Mouse (Mus musculus): ENCODE data around the gene H2-M11. TPM values are rescaled to one million over a fixed set of nuclear protein-coding genes. Genes with fewer than 3 reads are reported as not detected.

H2-M11 gene
- not detected in 2 replicates for polyA plus RNA-seq (2015; fragmentation: Nextera tagmentation; extraction: Ambion mirVana)

DNA sequence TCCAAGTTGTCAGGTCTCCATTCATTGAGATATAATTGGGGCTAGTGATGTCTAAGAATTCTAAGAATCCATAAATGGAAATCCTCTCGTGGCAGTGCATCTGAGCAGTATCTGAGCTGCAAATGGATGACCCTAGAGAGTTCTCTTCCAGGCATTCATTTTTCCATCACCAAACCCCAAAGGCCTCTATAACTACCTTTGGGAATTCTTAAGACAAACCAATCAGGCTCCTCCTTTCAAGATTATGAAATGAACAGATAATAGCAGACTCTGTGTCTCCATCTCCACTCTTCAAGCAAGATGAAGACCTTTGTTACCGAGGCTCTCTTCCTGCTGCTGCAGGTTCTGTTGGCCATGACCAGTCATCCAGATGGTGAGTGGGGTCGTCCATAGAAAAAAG is at the start of gene H2-M11:
TSS of gene H2-M11 (plus strand) at position 301 of the 400 bp plus-strand sequence.
- Histone ChIP-seq H3K4me3 (ENCODE audit: low read depth, low read length) (no peak within 1 kb of the TSS), H3K4me1 (ENCODE audit: insufficient read depth) (no peaks in the 10 kb centered on the region), H3K36me3 (replicated peaks; ENCODE audit: insufficient read depth, low read length) (no peaks in the 10 kb centered on the region), H3K27ac (ENCODE audit: low read depth) (no peak within 1 kb of the TSS), H3K4me2 (ENCODE audit: low read depth, low read length) (no peak within 1 kb of the TSS), H3K27me3 (ENCODE audit: insufficient read depth, low read length) (no peaks in the 10 kb centered on the region), H3K9me3 (ENCODE audit: low read length) (no peaks in the 10 kb centered on the region), H3K9ac (replicated peaks) (no peak within 1 kb of the TSS)
- no peak for TF ChIP-seq CTCF (IDR thresholded peaks at IDR 0.05; ENCODE audit: low read depth)
- TF ChIP-seq EP300 (IDR thresholded peaks at IDR 0.05; ENCODE audit: low read depth): no peak
- ATAC-seq (no peak), DNase-seq (no peak)
- WGBS (ENCODE audit: insufficient replicate concordance): 53% methylated on average over 3 of the region's 3 CpGs

GRCm38 (mm10) chr17:36500435-36500834 is 46.4 kb upstream of the H2-M11 start:
- no peak for ATAC-seq
- Histone ChIP-seq H3K4me2 (ENCODE audit: low read depth, low read length) (no peak overlapping the region), H3K9ac (replicated peaks) (no peak overlapping the region), H3K9me3 (ENCODE audit: low read length) (no peaks in the 10 kb centered on the region), H3K4me1 (ENCODE audit: insufficient read depth) (no peaks in the 10 kb centered on the region), H3K36me3 (replicated peaks; ENCODE audit: insufficient read depth, low read length) (no peaks in the 10 kb centered on the region), H3K27ac (ENCODE audit: low read depth) (no peak overlapping the region), H3K27me3 (ENCODE audit: insufficient read depth, low read length) (no peaks in the 10 kb centered on the region), H3K4me3 (ENCODE audit: low read depth, low read length) (no peak overlapping the region)
- TF ChIP-seq CTCF (IDR thresholded peaks at IDR 0.05; ENCODE audit: low read depth) (no peak), EP300 (IDR thresholded peaks at IDR 0.05; ENCODE audit: low read depth) (no peak)
- no peak for DNase-seq
- WGBS (ENCODE audit: insufficient replicate concordance): 11% methylated on average over 1 of the region's 1 CpGs

DNA sequence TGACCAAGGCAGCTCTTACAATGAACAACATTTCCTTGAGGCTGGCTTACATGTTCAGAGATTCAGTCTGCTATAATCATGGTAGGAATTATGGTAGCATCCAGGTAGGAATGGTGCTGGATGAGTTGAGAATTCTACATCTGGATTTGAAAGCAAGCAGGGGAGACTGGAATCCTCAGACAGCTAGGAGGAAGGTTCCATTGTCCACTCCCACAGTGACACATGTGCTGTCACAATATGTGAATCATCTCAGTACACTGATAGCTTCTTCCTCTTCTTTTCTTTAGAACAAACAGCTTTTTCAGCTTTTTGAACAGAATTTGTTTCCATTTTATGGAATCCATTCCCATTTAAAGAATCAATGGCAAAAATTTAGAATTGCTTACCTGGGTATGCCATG is 43.0 kb upstream of the H2-M11 start:
- no peaks in the 10 kb centered on the region for H3K36me3 ChIP-seq (replicated peaks; ENCODE audit: insufficient read depth, low read length)
- ATAC-seq (no peak), DNase-seq (no peak)
- H3K4me1 ChIP-seq (ENCODE audit: insufficient read depth): no peaks in the 10 kb centered on the region
- no peak overlapping the region for H3K4me2 ChIP-seq (ENCODE audit: low read depth, low read length)
- no peak overlapping the region for H3K9ac ChIP-seq (replicated peaks)
- H3K4me3 ChIP-seq (ENCODE audit: low read depth, low read length): no peak overlapping the region
- no peak overlapping the region for H3K27ac ChIP-seq (ENCODE audit: low read depth)
- H3K9me3 ChIP-seq (ENCODE audit: low read length): no peaks in the 10 kb centered on the region
- no peaks in the 10 kb centered on the region for H3K27me3 ChIP-seq (ENCODE audit: insufficient read depth, low read length)
- no peak for TF ChIP-seq EP300 (IDR thresholded peaks at IDR 0.05; ENCODE audit: low read depth)

Other genes starting within 250 kb of the H2-M11 start
- gene H2-M10.1, start 220.9 kb upstream of the H2-M11 start, polyA plus RNA-seq (2015; fragmentation: Nextera tagmentation; extraction: Ambion mirVana): not detected in 2 replicates
- gene H2-M10.3, start 178.7 kb upstream of the H2-M11 start, polyA plus RNA-seq (2015; fragmentation: Nextera tagmentation; extraction: Ambion mirVana): not detected in 2 replicates
- not detected in 2 replicates for gene H2-M10.4, start 84.7 kb upstream of the H2-M11 start, polyA plus RNA-seq (2015; fragmentation: Nextera tagmentation; extraction: Ambion mirVana)
- gene H2-M9, start 95.6 kb downstream of the H2-M11 start, polyA plus RNA-seq (2015; fragmentation: Nextera tagmentation; extraction: Ambion mirVana): not detected in 2 replicates
- not detected in 2 replicates for gene H2-M1, start 125.1 kb downstream of the H2-M11 start, polyA plus RNA-seq (2015; fragmentation: Nextera tagmentation; extraction: Ambion mirVana)
- not detected in 2 replicates for gene H2-M10.5, start 225.8 kb downstream of the H2-M11 start, polyA plus RNA-seq (2015; fragmentation: Nextera tagmentation; extraction: Ambion mirVana)

Measured in liver, postnatal 0 days (tissue).